Mouse (Mus musculus): ENCODE data around the gene Kcnh4. TPM values are rescaled to one million over a fixed set of nuclear protein-coding genes. Genes with fewer than 3 reads are reported as not detected.

Gene Kcnh4
- 0.17 TPM for polyA plus RNA-seq (2015; fragmentation: Illumina TruSeq; extraction: RNeasy Lipid Tissue Mini Kit (QIAGEN cat#74804); ENCODE audit: insufficient read depth, low replicate concordance)

DNA sequence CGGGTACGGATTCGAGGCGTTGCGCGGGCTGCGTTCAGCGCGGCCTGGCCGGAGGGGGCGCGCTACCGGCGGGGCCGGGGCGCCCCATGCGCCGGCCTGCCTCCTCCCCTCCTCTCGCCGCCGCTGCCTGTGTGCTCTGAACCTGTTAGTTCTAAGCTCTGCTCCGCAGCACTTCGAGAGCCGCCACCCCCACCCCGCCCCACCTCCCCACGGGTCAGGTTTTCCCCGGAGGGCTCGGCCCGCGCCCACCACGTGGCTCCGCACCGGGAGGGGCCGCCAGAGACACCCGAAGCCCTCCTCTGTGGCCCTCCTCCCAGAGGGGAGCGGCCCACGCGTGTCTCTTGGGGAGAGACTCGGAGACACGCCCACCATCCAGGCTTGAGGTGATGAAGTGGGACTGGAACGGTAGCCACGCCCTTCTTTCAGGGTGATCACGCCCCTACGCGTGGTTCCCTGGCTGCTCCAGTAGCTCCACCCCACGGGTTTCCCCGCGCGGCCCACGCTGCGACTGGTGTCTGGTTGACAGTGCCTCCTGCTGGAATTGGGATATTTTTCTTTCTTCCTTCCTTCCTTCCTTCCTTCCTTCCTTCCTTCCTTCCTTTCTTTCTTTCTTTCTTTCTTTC lies at the start of gene Kcnh4:
Kcnh4 (minus strand) TSS at position 332 of the 623 bp plus-strand sequence.

GRCm38 (mm10) chr11:100770646-100771408 lies 11.1 kb upstream of the Kcnh4 start, which contains the start of gene Ghdc:
Gene Ghdc (minus strand): TSS chr11:100770957.

GRCm38 (mm10) chr11:100762831-100763230 lies 3.1 kb upstream of the Kcnh4 start, which contains the start of gene Hcrt:
Gene Hcrt (minus strand): TSS chr11:100762931.

GRCm38 (mm10) chr11:100738066-100738604 lies 21.6 kb downstream of the Kcnh4 start, which contains the start of gene Rab5c:
Gene Rab5c (minus strand): TSS chr11:100738215.

DNA sequence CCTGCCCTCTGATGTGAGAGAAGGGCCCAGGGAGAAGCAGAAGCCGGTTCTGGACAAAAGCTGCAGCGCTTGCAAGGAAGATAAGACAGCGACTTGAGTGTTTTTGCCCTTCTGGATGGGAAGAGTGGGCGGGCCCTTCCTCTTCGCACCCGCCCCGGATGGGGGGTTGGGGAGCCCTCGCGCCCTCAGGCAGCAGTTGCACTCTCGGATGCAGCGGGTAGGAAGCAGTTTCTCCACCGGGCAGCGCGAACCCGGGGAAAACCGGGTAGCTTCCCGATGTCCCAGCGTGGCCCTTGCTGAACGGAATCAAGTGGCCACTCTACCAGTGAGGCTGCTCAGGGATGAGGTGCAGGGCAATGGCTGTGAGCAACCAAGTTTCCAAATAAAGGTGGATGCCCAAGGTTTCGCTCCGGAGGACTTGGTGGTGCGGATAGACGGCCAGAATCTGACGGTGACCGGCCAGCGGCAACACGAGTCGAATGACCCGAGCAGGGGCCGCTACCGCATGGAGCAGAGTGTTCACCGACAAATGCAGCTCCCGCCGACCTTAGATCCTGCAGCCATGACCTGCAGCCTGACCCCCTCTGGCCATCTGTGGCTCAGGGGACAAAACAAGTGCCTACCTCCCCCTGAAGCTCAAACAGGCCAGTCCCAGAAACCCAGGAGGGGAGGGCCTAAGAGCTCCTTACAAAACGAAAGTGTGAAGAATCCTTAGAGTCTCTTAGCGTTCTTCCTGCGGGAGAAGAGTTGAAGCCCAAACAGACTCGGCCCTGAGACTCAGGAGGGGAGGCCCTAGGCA lies 45.8 kb downstream of the Kcnh4 start, which contains the start of gene Hspb9:
Hspb9 (plus strand) TSS at position 116 of the 799 bp plus-strand sequence.

GRCm38 (mm10) chr11:100711783-100712615 lies 47.7 kb downstream of the Kcnh4 start, which contains the start of gene Kat2a:
Gene Kat2a (minus strand): TSS chr11:100712465.

GRCm38 (mm10) chr11:100703851-100704531 lies 55.8 kb downstream of the Kcnh4 start, which contains the start of gene Dhx58:
Gene Dhx58 (minus strand): TSS chr11:100704271.

GRCm38 (mm10) chr11:100692164-100692616 lies 67.6 kb downstream of the Kcnh4 start, which contains the start of gene Zfp385c:
Gene Zfp385c (minus strand): TSS chr11:100692455.

Other genes starting within 250 kb of the Kcnh4 start
- 92.7 TPM for gene Acly, start 231.9 kb downstream of the Kcnh4 start, polyA plus RNA-seq (2015; fragmentation: Illumina TruSeq; extraction: RNeasy Lipid Tissue Mini Kit (QIAGEN cat#74804); ENCODE audit: insufficient read depth, low replicate concordance)
- 0.15 TPM for gene Ttc25, start 214.3 kb downstream of the Kcnh4 start, polyA plus RNA-seq (2015; fragmentation: Illumina TruSeq; extraction: RNeasy Lipid Tissue Mini Kit (QIAGEN cat#74804); ENCODE audit: insufficient read depth, low replicate concordance)
- 99.4 TPM for gene Cnp, start 185.0 kb downstream of the Kcnh4 start, polyA plus RNA-seq (2015; fragmentation: Illumina TruSeq; extraction: RNeasy Lipid Tissue Mini Kit (QIAGEN cat#74804); ENCODE audit: insufficient read depth, low replicate concordance)
- 17.5 TPM for gene Nkiras2, start 140.7 kb downstream of the Kcnh4 start, polyA plus RNA-seq (2015; fragmentation: Illumina TruSeq; extraction: RNeasy Lipid Tissue Mini Kit (QIAGEN cat#74804); ENCODE audit: insufficient read depth, low replicate concordance)
- gene Dnajc7, start 139.8 kb downstream of the Kcnh4 start, polyA plus RNA-seq (2015; fragmentation: Illumina TruSeq; extraction: RNeasy Lipid Tissue Mini Kit (QIAGEN cat#74804); ENCODE audit: insufficient read depth, low replicate concordance), result 892 TPM
- 0.11 TPM for gene Zfp385c, start 67.5 kb downstream of the Kcnh4 start, polyA plus RNA-seq (2015; fragmentation: Illumina TruSeq; extraction: RNeasy Lipid Tissue Mini Kit (QIAGEN cat#74804); ENCODE audit: insufficient read depth, low replicate concordance)
- 25.0 TPM for gene Dhx58, start 55.7 kb downstream of the Kcnh4 start, polyA plus RNA-seq (2015; fragmentation: Illumina TruSeq; extraction: RNeasy Lipid Tissue Mini Kit (QIAGEN cat#74804); ENCODE audit: insufficient read depth, low replicate concordance)
- gene Kat2a, start 47.5 kb downstream of the Kcnh4 start, polyA plus RNA-seq (2015; fragmentation: Illumina TruSeq; extraction: RNeasy Lipid Tissue Mini Kit (QIAGEN cat#74804); ENCODE audit: insufficient read depth, low replicate concordance), result 20.4 TPM
- gene Hspb9, start 46.1 kb downstream of the Kcnh4 start, polyA plus RNA-seq (2015; fragmentation: Illumina TruSeq; extraction: RNeasy Lipid Tissue Mini Kit (QIAGEN cat#74804); ENCODE audit: insufficient read depth, low replicate concordance), result not detected
- 93.5 TPM for gene Rab5c, start 21.7 kb downstream of the Kcnh4 start, polyA plus RNA-seq (2015; fragmentation: Illumina TruSeq; extraction: RNeasy Lipid Tissue Mini Kit (QIAGEN cat#74804); ENCODE audit: insufficient read depth, low replicate concordance)
- gene Hcrt, start 3.0 kb upstream of the Kcnh4 start, polyA plus RNA-seq (2015; fragmentation: Illumina TruSeq; extraction: RNeasy Lipid Tissue Mini Kit (QIAGEN cat#74804); ENCODE audit: insufficient read depth, low replicate concordance), result not detected
- 5.1 TPM for gene Ghdc, start 11.0 kb upstream of the Kcnh4 start, polyA plus RNA-seq (2015; fragmentation: Illumina TruSeq; extraction: RNeasy Lipid Tissue Mini Kit (QIAGEN cat#74804); ENCODE audit: insufficient read depth, low replicate concordance)
- 26.7 TPM for gene Stat5b, start 90.8 kb upstream of the Kcnh4 start, polyA plus RNA-seq (2015; fragmentation: Illumina TruSeq; extraction: RNeasy Lipid Tissue Mini Kit (QIAGEN cat#74804); ENCODE audit: insufficient read depth, low replicate concordance)
- gene Stat5a, start 99.4 kb upstream of the Kcnh4 start, polyA plus RNA-seq (2015; fragmentation: Illumina TruSeq; extraction: RNeasy Lipid Tissue Mini Kit (QIAGEN cat#74804); ENCODE audit: insufficient read depth, low replicate concordance), result 14.3 TPM
- gene Stat3, start 179.6 kb upstream of the Kcnh4 start, polyA plus RNA-seq (2015; fragmentation: Illumina TruSeq; extraction: RNeasy Lipid Tissue Mini Kit (QIAGEN cat#74804); ENCODE audit: insufficient read depth, low replicate concordance), result 99.4 TPM
- 27.5 TPM for gene Cavin1, start 210.9 kb upstream of the Kcnh4 start, polyA plus RNA-seq (2015; fragmentation: Illumina TruSeq; extraction: RNeasy Lipid Tissue Mini Kit (QIAGEN cat#74804); ENCODE audit: insufficient read depth, low replicate concordance)
- 47.4 TPM for gene Atp6v0a1, start 249.5 kb upstream of the Kcnh4 start, polyA plus RNA-seq (2015; fragmentation: Illumina TruSeq; extraction: RNeasy Lipid Tissue Mini Kit (QIAGEN cat#74804); ENCODE audit: insufficient read depth, low replicate concordance)